Mouse (Mus musculus) liver, embryonic 15.5 days (tissue): Measurements from ENCODE around the gene 4921507P07Rik. TPM values are rescaled to one million over a fixed set of nuclear protein-coding genes. Genes with fewer than 3 reads are reported as not detected.

Experiments
- ATAC-seq: fragments of 200-750 bp; cut with Nextera tagmentation; 2 replicates; pipeline ENCODE4 v1.8.0; 2017; ENCODE audit warnings: moderate number of reproducible peaks, mild to moderate bottlenecking, moderate library complexity; ENCODE audit not compliant: insufficient read depth
- H3K27ac ChIP-seq: fragments of 300-500 bp; sonication (generic); replicated peaks from 2 replicates; pipeline ENCODE4 v1.5.1; 2015; ENCODE audit warnings: mild to moderate bottlenecking, inconsistent platforms
- H3K27me3 ChIP-seq: fragments of 300-500 bp; sonication (generic); 2 replicates; pipeline ENCODE4 v1.6.1; 2015; ENCODE audit warnings: mild to moderate bottlenecking, inconsistent platforms
- H3K36me3 ChIP-seq: fragments of 300-500 bp; sonication (generic); replicated peaks from 2 replicates; pipeline ENCODE4 v1.6.1; 2015; ENCODE audit warnings: moderate library complexity, mild to moderate bottlenecking, inconsistent platforms
- H3K4me1 ChIP-seq: fragments of 300-500 bp; sonication (generic); replicated peaks from 2 replicates; pipeline ENCODE4 v1.6.1; 2015; ENCODE audit warnings: inconsistent platforms
- H3K4me2 ChIP-seq: fragments of 300-500 bp; sonication (generic); 2 replicates; pipeline ENCODE4 v1.6.1; 2015; ENCODE audit warnings: moderate library complexity, mild to moderate bottlenecking, inconsistent platforms
- H3K4me3 ChIP-seq: fragments of 300-500 bp; sonication (generic); replicated peaks from 2 replicates; pipeline ENCODE4 v1.5.1; 2015; ENCODE audit warnings: mild to moderate bottlenecking, inconsistent platforms
- H3K9ac ChIP-seq: fragments of 300-500 bp; sonication (generic); 2 replicates; pipeline ENCODE4 v1.6.1; 2015; ENCODE audit warnings: moderate library complexity, mild to moderate bottlenecking, inconsistent platforms
- H3K9me3 ChIP-seq: fragments of 300-500 bp; sonication (generic); replicated peaks from 2 replicates; pipeline ENCODE4 v1.6.1; 2016; ENCODE audit warnings: inconsistent platforms
- WGBS: fragments of 180-500 bp; shearing (Covaris S2); methylation state at CpG from one replicate; pipeline ENCODE4 v1.1.7; 2015; ENCODE audit warnings: mixed read lengths; ENCODE audit not compliant: insufficient replicate concordance; 5-methylcytosine and 5-hydroxymethylcytosine counted together
- polyA plus RNA-seq: library from polyadenylated mRNA; unstranded; fragments of >200 nt; fragmentation: Nextera tagmentation; extraction: Ambion mirVana; gene quantifications from 2 replicates; pipeline ENCODE4 v1.2.1, GENCODE M21; 2015

4921507P07Rik gene
- polyA plus RNA-seq, 1 experiment from 2014 or later, result 0.14 TPM

GRCm38 (mm10) chr6:50590234-50590633, 6.2 kb downstream of the 4921507P07Rik start:
- no peak for ATAC-seq
- H3K27me3 ChIP-seq, result no peaks in the 10 kb centered on the region
- peaks cover 8% of the 10 kb centered on the region for H3K4me1 ChIP-seq
- no peaks in the 10 kb centered on the region for H3K36me3 ChIP-seq
- no peaks in the 10 kb centered on the region; the same call in 1 of the 2 replicates for H3K9me3 ChIP-seq
- no peak overlapping the region for H3K27ac ChIP-seq
- no peak overlapping the region for H3K4me2 ChIP-seq
- H3K4me3 ChIP-seq, result no peak overlapping the region
- WGBS, result 35% methylated on average over 3 of the region's 3 CpGs
- H3K9ac ChIP-seq, result no peak overlapping the region

GRCm38 (mm10) chr6:50588251-50588650, 8.2 kb downstream of the 4921507P07Rik start:
- Histone ChIP-seq H3K9ac (no peak overlapping the region), H3K4me3 (no peak overlapping the region), H3K27me3 (no peaks in the 10 kb centered on the region), H3K27ac (no peak overlapping the region), H3K36me3 (no peaks in the 10 kb centered on the region), H3K4me2 (no peak overlapping the region), H3K9me3 (no peaks in the 10 kb centered on the region), H3K4me1 (peaks cover 8% of the 10 kb centered on the region)
- ATAC-seq, result no peak
- WGBS, result 74% methylated on average over 1 of the region's 1 CpGs

GRCm38 (mm10) chr6:50587412-50587811, 9.0 kb downstream of the 4921507P07Rik start:
- peak; percentile 62 for ATAC-seq
- Histone ChIP-seq H3K36me3 (no peaks in the 10 kb centered on the region), H3K9ac (no peak overlapping the region), H3K4me1 (peaks cover 8% of the 10 kb centered on the region), H3K4me2 (no peak overlapping the region), H3K27me3 (no peaks in the 10 kb centered on the region), H3K27ac (0 out of 2 replicates have a peak overlapping the region, but pooled peaks have one; percentile 29), H3K4me3 (no peak overlapping the region), H3K9me3 (no peaks in the 10 kb centered on the region)
- 45% methylated on average over 2 of the region's 2 CpGs for WGBS

GRCm38 (mm10) chr6:50586316-50586715, 10.1 kb downstream of the 4921507P07Rik start:
- Histone ChIP-seq H3K9ac (no peak overlapping the region), H3K9me3 (no peaks in the 10 kb centered on the region), H3K27ac (no peak overlapping the region; the same call in 1 of the 2 replicates), H3K36me3 (no peaks in the 10 kb centered on the region), H3K4me2 (no peak overlapping the region), H3K4me3 (no peak overlapping the region), H3K4me1 (peaks cover 8% of the 10 kb centered on the region), H3K27me3 (no peaks in the 10 kb centered on the region)
- no peak for ATAC-seq
- 65% methylated on average over 5 of the region's 5 CpGs for WGBS

GRCm38 (mm10) chr6:50585733-50586132, 10.7 kb downstream of the 4921507P07Rik start:
- H3K4me1 ChIP-seq, result peaks cover 8% of the 10 kb centered on the region
- H3K27ac ChIP-seq, result no peak overlapping the region
- H3K36me3 ChIP-seq, result no peaks in the 10 kb centered on the region
- WGBS, result 65% methylated on average over 7 of the region's 7 CpGs
- no peaks in the 10 kb centered on the region for H3K9me3 ChIP-seq
- no peaks in the 10 kb centered on the region for H3K27me3 ChIP-seq
- no peak overlapping the region for H3K4me3 ChIP-seq
- H3K4me2 ChIP-seq, result no peak overlapping the region
- no peak for ATAC-seq
- no peak overlapping the region for H3K9ac ChIP-seq

- Histone ChIP-seq H3K36me3 (no peaks in the 10 kb centered on the region), H3K4me2 (no peak overlapping the region), H3K4me1 (peaks cover 10% of the 10 kb centered on the region), H3K27ac (no peak overlapping the region), H3K27me3 (no peaks in the 10 kb centered on the region), H3K9ac (no peak overlapping the region), H3K9me3 (no peaks in the 10 kb centered on the region), H3K4me3 (no peak overlapping the region)
- 79% methylated on average over 1 of the region's 1 CpGs for WGBS
- ATAC-seq, result no peak
Measured at GRCm38 (mm10) chr6:50571661-50572060, 24.8 kb downstream of the 4921507P07Rik start.

- H3K9ac ChIP-seq, result peak overlapping the region; percentile 78
- H3K27ac ChIP-seq, result peak overlapping the region; percentile 86
- peak overlapping the region; percentile 86 for H3K4me3 ChIP-seq
- no peaks in the 10 kb centered on the region for H3K27me3 ChIP-seq
- 10% methylated on average over 6 of the region's 6 CpGs for WGBS
- ATAC-seq, result no peak
- H3K4me1 ChIP-seq, result peaks cover 18% of the 10 kb centered on the region
- H3K36me3 ChIP-seq, result peaks cover 20% of the 10 kb centered on the region
- no peaks in the 10 kb centered on the region for H3K9me3 ChIP-seq
- H3K4me2 ChIP-seq, result peak overlapping the region; percentile 94
Measured at GRCm38 (mm10) chr6:50566997-50567255, 29.5 kb downstream of the 4921507P07Rik start.

- Histone ChIP-seq H3K4me2 (peak within 1 kb of the TSS; percentile 94), H3K36me3 (peaks cover 20% of the 10 kb centered on the region), H3K27ac (peak within 1 kb of the TSS; percentile 86), H3K9me3 (no peaks in the 10 kb centered on the region), H3K27me3 (no peaks in the 10 kb centered on the region), H3K9ac (peak within 1 kb of the TSS; percentile 88), H3K4me3 (peak within 1 kb of the TSS; percentile 86), H3K4me1 (peaks cover 18% of the 10 kb centered on the region)
- under 1% methylated on average over 78 of the region's 78 CpGs for WGBS
- ATAC-seq, result peak; percentile 97
Measured at GRCm38 (mm10) chr6:50566141-50566996, 30.1 kb downstream of the 4921507P07Rik start, which contains the start of gene Cycs. Cycs (minus strand) TSS chr6:50566538.

GRCm38 (mm10) chr6:50563651-50564050, 32.8 kb downstream of the 4921507P07Rik start:
- H3K9me3 ChIP-seq, result no peaks in the 10 kb centered on the region
- no peak overlapping the region for H3K4me3 ChIP-seq
- peaks cover 20% of the 10 kb centered on the region for H3K36me3 ChIP-seq
- no peak overlapping the region for H3K4me2 ChIP-seq
- H3K4me1 ChIP-seq, result peaks cover 18% of the 10 kb centered on the region
- no peak overlapping the region for H3K27ac ChIP-seq
- 88% methylated on average over 3 of the region's 3 CpGs for WGBS
- H3K9ac ChIP-seq, result no peak overlapping the region
- no peaks in the 10 kb centered on the region for H3K27me3 ChIP-seq
- ATAC-seq, result no peak

- H3K36me3 ChIP-seq, result peaks cover 20% of the 10 kb centered on the region
- no peaks in the 10 kb centered on the region for H3K9me3 ChIP-seq
- no peak overlapping the region for H3K4me3 ChIP-seq
- no peak overlapping the region for H3K27ac ChIP-seq
- H3K27me3 ChIP-seq, result no peaks in the 10 kb centered on the region
- 79% methylated on average over 4 of the region's 4 CpGs for WGBS
- H3K4me2 ChIP-seq, result no peak overlapping the region
- peaks cover 15% of the 10 kb centered on the region for H3K4me1 ChIP-seq
- ATAC-seq, result no peak
- no peak overlapping the region for H3K9ac ChIP-seq
Measured at GRCm38 (mm10) chr6:50562421-50562820, 34.0 kb downstream of the 4921507P07Rik start.

- Histone ChIP-seq H3K9me3 (no peaks in the 10 kb centered on the region), H3K4me3 (no peak overlapping the region), H3K27me3 (no peaks in the 10 kb centered on the region), H3K4me2 (no peak overlapping the region), H3K9ac (no peak overlapping the region), H3K36me3 (peaks cover 20% of the 10 kb centered on the region), H3K4me1 (peaks cover 6% of the 10 kb centered on the region; the same call in 1 of the 2 replicates), H3K27ac (no peak overlapping the region)
- WGBS, result 76% methylated on average over 1 of the region's 1 CpGs
- ATAC-seq, result no peak
Measured at GRCm38 (mm10) chr6:50560776-50561175, 35.7 kb downstream of the 4921507P07Rik start.
